27 mouse cellular contexts compared by ENCODE assay signal in the genomic region with DNA sequence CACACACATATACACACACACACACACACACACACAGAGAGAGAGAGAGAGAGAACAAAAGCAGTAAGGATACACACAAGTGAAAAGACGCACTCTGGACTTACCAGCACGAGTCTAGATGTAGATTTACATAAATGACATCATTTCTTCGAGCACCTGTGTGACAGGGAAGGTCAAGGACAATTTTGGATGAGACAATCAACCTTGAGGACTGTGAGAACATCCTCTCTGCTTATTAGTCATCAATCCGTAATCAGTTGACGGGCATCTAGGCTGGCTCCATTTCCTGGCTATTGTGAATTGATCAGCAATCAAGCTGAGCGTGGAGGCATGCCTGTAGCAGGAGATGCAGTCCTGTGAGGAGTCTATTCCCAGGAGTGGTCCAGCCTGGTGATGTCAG.
DNase-seq lines count a peak whose midpoint lies in the region; ATAC-seq and TF ChIP-seq lines count a peak whose summit lies in the region.
"Had no signal": no experiment of that assay in that cellular context is flagged by ENCODE, and none has a peak within 500 bp of the region (broad histone marks: within the 10 kb centered on the region; RNA-seq: fewer than 3 reads in every experiment).

No protein-coding gene starts in this region.

- in situ Hi-C loops in CH12.LX (cut with MboI; ENCODE audit: low pct_ligation_motif_present, low pct_unique_long_range_greater_than_20kb, low sequenced_read_pairs): no loop called here

- no peak overlapping the region for H3K4me3 ChIP-seq in forebrain, embryonic 16.5 days (replicated peaks; ENCODE audit: low read length)
- H3K4me3 ChIP-seq in forebrain, embryonic 15.5 days: no peak overlapping the region
- no peak overlapping the region for H3K4me3 ChIP-seq in midbrain, embryonic 16.5 days (ENCODE audit: low read depth, low read length)
- H3K4me3 ChIP-seq in midbrain, embryonic 13.5 days (replicated peaks): no peak overlapping the region
- H3K4me3 ChIP-seq in CH12.LX (replicated peaks in 1 of 3; ENCODE audit: low read depth in 2 of 3, low read length in 2 of 3, poor library complexity in 1 of 3): no peak overlapping the region
- H3K4me3 ChIP-seq: embryonic facial prominence, embryonic 12.5 days; embryonic facial prominence, embryonic 15.5 days; forebrain, embryonic 12.5 days; heart, embryonic 12.5 days; heart, embryonic 15.5 days; hindbrain, embryonic 15.5 days; intestine, embryonic 15.5 days had no signal

- H3K79me2 ChIP-seq in CH12.LX (replicated peaks; ENCODE audit: control insufficient read depth, extremely low read depth, insufficient read depth, poor library complexity, severe bottlenecking): no peaks in the 10 kb centered on the region

- no peak for TF ChIP-seq CTCF in CH12.LX (conservative IDR thresholded peaks at IDR 0.05 in 1 of 2, IDR thresholded peaks at IDR 0.05 in 1 of 2; ENCODE audit: low read depth in 2 of 2, low read length in 2 of 2)

- ATAC-seq in forebrain, embryonic 16.5 days: 0 out of 2 replicates have a peak, but pooled peaks have one; percentile 12
- no peak for ATAC-seq in forebrain, embryonic 15.5 days (replicated peaks)
- ATAC-seq in midbrain, embryonic 16.5 days: 0 out of 2 replicates have a peak, but pooled peaks have one; percentile 3
- ATAC-seq in midbrain, embryonic 13.5 days: no peak
- ATAC-seq: activated CD4-positive, CD25-positive, alpha-beta regulatory T cell, adult 4 months; intestine, embryonic 15.5 days; Patski had no signal

- H3K9me3 ChIP-seq in forebrain, embryonic 16.5 days (ENCODE audit: control insufficient read depth, low read length): no peaks in the 10 kb centered on the region; the same call in 1 of the 2 replicates
- no peaks in the 10 kb centered on the region for H3K9me3 ChIP-seq in forebrain, embryonic 15.5 days
- H3K9me3 ChIP-seq in midbrain, embryonic 16.5 days (replicated peaks; ENCODE audit: control insufficient read depth, low read length, poor library complexity, severe bottlenecking): peaks cover 3% of the 10 kb centered on the region; the same call in 1 of the 2 replicates
- H3K9me3 ChIP-seq in midbrain, embryonic 13.5 days: no peaks in the 10 kb centered on the region; the same call in 1 of the 2 replicates
- peaks cover 3% of the 10 kb centered on the region for H3K9me3 ChIP-seq in CH12.LX (replicated peaks; ENCODE audit: low read length)
- H3K9me3 ChIP-seq: embryonic facial prominence, embryonic 15.5 days; G1E; hindbrain, embryonic 15.5 days; intestine, embryonic 15.5 days had no signal

- WGBS in forebrain, embryonic 16.5 days: 58% methylated on average over 6 of the region's 6 CpGs
- WGBS in forebrain, embryonic 15.5 days: 54% methylated on average over 6 of the region's 6 CpGs
- 77% methylated on average over 6 of the region's 6 CpGs for WGBS in midbrain, embryonic 16.5 days
- WGBS in midbrain, embryonic 13.5 days: 72% methylated on average over 6 of the region's 6 CpGs

- H3K36me3 ChIP-seq in forebrain, embryonic 16.5 days (ENCODE audit: control insufficient read depth, insufficient read depth): no peaks in the 10 kb centered on the region
- H3K36me3 ChIP-seq in forebrain, embryonic 15.5 days: no peaks in the 10 kb centered on the region
- no peaks in the 10 kb centered on the region for H3K36me3 ChIP-seq in midbrain, embryonic 16.5 days (ENCODE audit: control insufficient read depth, insufficient read depth, low read length)
- H3K36me3 ChIP-seq in midbrain, embryonic 13.5 days: no peaks in the 10 kb centered on the region
- H3K36me3 ChIP-seq in CH12.LX (replicated peaks in 1 of 2; ENCODE audit: control insufficient read depth in 1 of 2, insufficient read depth in 1 of 2, low read length in 1 of 2): no peaks in the 10 kb centered on the region
- H3K36me3 ChIP-seq: embryonic facial prominence, embryonic 12.5 days; embryonic facial prominence, embryonic 15.5 days; forebrain, embryonic 12.5 days; G1E; heart, embryonic 12.5 days; heart, embryonic 15.5 days; hindbrain, embryonic 15.5 days; intestine, embryonic 15.5 days had no signal

- DNase-seq in CH12.LX (ENCODE audit: extremely low read depth): peak; percentile 58
- peak; percentile 11 for DNase-seq in ZHBTc4 (ENCODE audit: low read depth, low spot score)
- DNase-seq in right cerebral cortex, postnatal 4 days: no peak
- DNase-seq: adrenal gland, postnatal 25 days; cerebellum, adult 18-20 months; cerebellum, adult 9-10 months; cerebellum, postnatal 14 days; gastrocnemius, postnatal 25 days; heart, adult 18-20 months; heart, postnatal 10 days; heart, postnatal 36 days; kidney, adult 11 months; kidney, adult 8-10 months had no signal

- dilution Hi-C loops in CH12.LX (cut with MboI; ENCODE audit: extremely low pct_ligation_motif_present, extremely low pct_unique_long_range_greater_than_20kb, low sequenced_read_pairs): no loop called here

- TF ChIP-seq EP300 in CH12.LX (IDR thresholded peaks at IDR 0.05; ENCODE audit: low read length): peak; percentile 66; the same call in 1 of the 2 replicates

- H3K9ac ChIP-seq in forebrain, embryonic 16.5 days (replicated peaks; ENCODE audit: low read depth, low read length): no peak overlapping the region
- H3K9ac ChIP-seq in forebrain, embryonic 15.5 days (replicated peaks): no peak overlapping the region
- no peak overlapping the region for H3K9ac ChIP-seq in midbrain, embryonic 16.5 days (ENCODE audit: low read depth, low read length)
- no peak overlapping the region for H3K9ac ChIP-seq in midbrain, embryonic 13.5 days (replicated peaks)
- H3K9ac ChIP-seq in CH12.LX (ENCODE audit: insufficient read depth, low read depth): no peak overlapping the region
- H3K9ac ChIP-seq: embryonic facial prominence, embryonic 12.5 days; embryonic facial prominence, embryonic 15.5 days; forebrain, embryonic 12.5 days; heart, embryonic 12.5 days; heart, embryonic 15.5 days; hindbrain, embryonic 15.5 days; intestine, embryonic 15.5 days had no signal

- TF ChIP-seq POLR2A in CH12.LX (IDR thresholded peaks at IDR 0.05; ENCODE audit: low read depth, low read length): no peak

- no peak overlapping the region for H3K4me2 ChIP-seq in forebrain, embryonic 16.5 days (ENCODE audit: low read length)
- no peak overlapping the region for H3K4me2 ChIP-seq in forebrain, embryonic 15.5 days (replicated peaks)
- no peak overlapping the region for H3K4me2 ChIP-seq in midbrain, embryonic 16.5 days (ENCODE audit: low read length)
- H3K4me2 ChIP-seq in midbrain, embryonic 13.5 days (replicated peaks): no peak overlapping the region
- H3K4me2 ChIP-seq in CH12.LX (ENCODE audit: insufficient read depth, low read depth, poor library complexity, severe bottlenecking): no peak overlapping the region
- H3K4me2 ChIP-seq: embryonic facial prominence, embryonic 12.5 days; embryonic facial prominence, embryonic 15.5 days; forebrain, embryonic 12.5 days; heart, embryonic 12.5 days; heart, embryonic 15.5 days; hindbrain, embryonic 15.5 days; intestine, embryonic 15.5 days had no signal

- no peak overlapping the region for H3K27ac ChIP-seq in forebrain, embryonic 16.5 days (ENCODE audit: low read length)
- no peak overlapping the region for H3K27ac ChIP-seq in forebrain, embryonic 15.5 days (replicated peaks)
- H3K27ac ChIP-seq in midbrain, embryonic 16.5 days (ENCODE audit: low read length): no peak overlapping the region
- H3K27ac ChIP-seq in midbrain, embryonic 13.5 days: no peak overlapping the region
- H3K27ac ChIP-seq in CH12.LX (ENCODE audit: insufficient read depth, low read depth): no peak overlapping the region
- H3K27ac ChIP-seq: embryonic facial prominence, embryonic 12.5 days; forebrain, embryonic 12.5 days; heart, embryonic 15.5 days; hindbrain, embryonic 15.5 days; intestine, embryonic 15.5 days had no signal

- TF ChIP-seq RAD21 in CH12.LX (IDR thresholded peaks at IDR 0.05; ENCODE audit: low read depth, low read length): no peak; the same call in 1 of the 2 replicates

- no peaks in the 10 kb centered on the region for H3K4me1 ChIP-seq in forebrain, embryonic 16.5 days (replicated peaks; ENCODE audit: control insufficient read depth, insufficient read depth, low read length)
- H3K4me1 ChIP-seq in forebrain, embryonic 15.5 days: no peaks in the 10 kb centered on the region
- peaks cover 7% of the 10 kb centered on the region for H3K4me1 ChIP-seq in midbrain, embryonic 16.5 days (ENCODE audit: control insufficient read depth, insufficient read depth, low read length)
- H3K4me1 ChIP-seq in midbrain, embryonic 13.5 days (replicated peaks): peaks cover 12% of the 10 kb centered on the region
- H3K4me1 ChIP-seq in CH12.LX (ENCODE audit: control insufficient read depth in 1 of 2, insufficient read depth in 2 of 2): peaks cover 12 to 26% of the 10 kb centered on the region in 2 experiments
- H3K4me1 ChIP-seq: embryonic facial prominence, embryonic 12.5 days; heart, embryonic 12.5 days; heart, embryonic 15.5 days; intestine, embryonic 15.5 days had no signal

- no peaks in the 10 kb centered on the region for H3K27me3 ChIP-seq in forebrain, embryonic 16.5 days (replicated peaks; ENCODE audit: control insufficient read depth, insufficient read depth, low read length)
- no peaks in the 10 kb centered on the region for H3K27me3 ChIP-seq in forebrain, embryonic 15.5 days
- no peaks in the 10 kb centered on the region for H3K27me3 ChIP-seq in midbrain, embryonic 16.5 days (ENCODE audit: control insufficient read depth, insufficient read depth, low read depth, low read length)
- 0 out of 2 replicates have a peak, but pooled peaks cover 4% of the 10 kb centered on the region for H3K27me3 ChIP-seq in midbrain, embryonic 13.5 days
- H3K27me3 ChIP-seq in CH12.LX (replicated peaks): no peaks in the 10 kb centered on the region
- H3K27me3 ChIP-seq: embryonic facial prominence, embryonic 12.5 days; embryonic facial prominence, embryonic 15.5 days; forebrain, embryonic 12.5 days; heart, embryonic 12.5 days; heart, embryonic 15.5 days; hindbrain, embryonic 15.5 days; intestine, embryonic 15.5 days; Patski had no signal

TF ChIP-seq in CH12.LX, 34 proteins besides CTCF, POLR2A, EP300 and RAD21 (continues in another document):
- no peak for TF ChIP-seq TBP (conservative IDR thresholded peaks at IDR 0.05; ENCODE audit: low read depth, low read length)
- no peak for TF ChIP-seq MYC (IDR thresholded peaks at IDR 0.05; ENCODE audit: low read depth, low read length)
- TF ChIP-seq ZNF384 (IDR thresholded peaks at IDR 0.05; ENCODE audit: low read depth, low read length): no peak
- TF ChIP-seq MXI1 (IDR thresholded peaks at IDR 0.05; ENCODE audit: low read depth, low read length): no peak
- TF ChIP-seq CHD1 (IDR thresholded peaks at IDR 0.05; ENCODE audit: low read depth, low read length): no peak
- TF ChIP-seq SMC3 (IDR thresholded peaks at IDR 0.05; ENCODE audit: low read depth, low read length): no peak
- TF ChIP-seq PAX5 (IDR thresholded peaks at IDR 0.05; ENCODE audit: low read length): no peak
- TF ChIP-seq ZKSCAN1 (IDR thresholded peaks at IDR 0.05; ENCODE audit: borderline replicate concordance, low read depth, low read length): no peak
- no peak for TF ChIP-seq ZC3H11A (IDR thresholded peaks at IDR 0.05; ENCODE audit: low read depth, low read length)
- TF ChIP-seq BHLHE40 (IDR thresholded peaks at IDR 0.05; ENCODE audit: low read depth, low read length): peak; percentile 91
- no peak for TF ChIP-seq GABPA (IDR thresholded peaks at IDR 0.05; ENCODE audit: insufficient replicate concordance, low read depth, low read length)
- TF ChIP-seq HCFC1 (IDR thresholded peaks at IDR 0.05; ENCODE audit: low read depth, low read length): no peak

Comparison
In these comparisons a context has a peak if more than half of its experiments do, and no peak if none do; other contexts are left out.
1. ATAC-seq: peak in forebrain, embryonic 16.5 days (single experiment) and midbrain, embryonic 16.5 days (single experiment); none in forebrain, embryonic 15.5 days (single experiment) and midbrain, embryonic 13.5 days (single experiment).